Mouse (Mus musculus): Measurements from ENCODE around the gene Nudt1. TPM values are rescaled to one million over a fixed set of nuclear protein-coding genes. Genes with fewer than 3 reads are reported as not detected.

The Nudt1 gene
- total RNA-seq, 4 experiments from 2014 or later, result 3.5 to 8.5 (median 6.1) TPM

- no peak for DNase-seq (ENCODE audit: low spot score in 2 of 2)
Measured at GRCm38 (mm10) chr5:140381156-140381555, 59.7 kb downstream of the Nudt1 start.

- no peak for DNase-seq (ENCODE audit: low spot score in 2 of 2)
Measured at GRCm38 (mm10) chr5:140382688-140383087, 61.2 kb downstream of the Nudt1 start.

GRCm38 (mm10) chr5:140383559-140383958 is 62.1 kb downstream of the Nudt1 start:
- DNase-seq (ENCODE audit: low spot score in 2 of 2), result no peak

GRCm38 (mm10) chr5:140384462-140384861 is 63.0 kb downstream of the Nudt1 start:
- no peak for DNase-seq (ENCODE audit: low spot score in 2 of 2)

- DNase-seq (ENCODE audit: low spot score in 2 of 2), result no peak
Measured at GRCm38 (mm10) chr5:140387236-140387635, 65.8 kb downstream of the Nudt1 start.

Other genes with a start within 250 kb of the Nudt1 start
- gene Mad1l1, start 104 bp upstream of the Nudt1 start, total RNA-seq (2022), result 1 to 10 TPM; 6.8 to 9.5 (median 7.5) TPM
- gene Mrm2, start 10.2 kb downstream of the Nudt1 start, total RNA-seq (2022), result 1 to 10 TPM; 6.2 to 7.6 (median 7.0) TPM
- gene Snx8, start 67.6 kb downstream of the Nudt1 start, total RNA-seq (2022), result 10 to 100 TPM in 1 of 4 experiments, 1 to 10 TPM in 3; 7.9 to 11.0 (median 8.9) TPM
- 10 to 100 TPM; 76.2 to 86.8 (median 78.3) TPM for gene Eif3b, start 97.7 kb downstream of the Nudt1 start, total RNA-seq (2022)
- not detected for gene Gm4869, start 124.0 kb downstream of the Nudt1 start, total RNA-seq (2022)
- gene Chst12, start 183.9 kb downstream of the Nudt1 start, total RNA-seq (2022), result 1 to 10 TPM; 2.4 to 5.2 (median 3.5) TPM
- not detected for gene Grifin, start 243.4 kb downstream of the Nudt1 start, total RNA-seq (2022)